Mouse (Mus musculus) kidney, embryonic 15.5 days (tissue): ENCODE results near the gene Mrrf. TPM values are rescaled to one million over a fixed set of nuclear protein-coding genes. Genes with fewer than 3 reads are reported as not detected.

Experiments
- ATAC-seq: fragments of 200-750 bp; cut with Nextera tagmentation; replicated peaks from 2 replicates; pipeline ENCODE4 v1.8.0; 2017; ENCODE audit warnings: moderate TSS enrichment; ENCODE audit not compliant: low FRiP score
- H3K27ac ChIP-seq: fragments of 300-500 bp; sonication (generic); 2 replicates; pipeline ENCODE4 v1.5.1; 2015; ENCODE audit warnings: mild to moderate bottlenecking, inconsistent platforms
- H3K27me3 ChIP-seq: fragments of 300-500 bp; sonication (generic); 2 replicates; pipeline ENCODE4 v1.6.1; 2015; ENCODE audit warnings: inconsistent platforms
- H3K36me3 ChIP-seq: fragments of 300-500 bp; sonication (generic); 2 replicates; pipeline ENCODE4 v1.6.1; 2015; ENCODE audit warnings: inconsistent platforms
- H3K4me1 ChIP-seq: fragments of 300-500 bp; sonication (generic); 2 replicates; pipeline ENCODE4 v1.6.1; 2015; ENCODE audit warnings: inconsistent platforms
- H3K4me2 ChIP-seq: fragments of 300-500 bp; sonication (generic); 2 replicates; pipeline ENCODE4 v1.6.1; 2015; ENCODE audit warnings: moderate library complexity, mild to moderate bottlenecking, inconsistent platforms
- H3K4me3 ChIP-seq: fragments of 300-500 bp; sonication (generic); replicated peaks from 2 replicates; pipeline ENCODE4 v1.5.1; 2015; ENCODE audit warnings: mild to moderate bottlenecking, inconsistent platforms
- H3K9ac ChIP-seq: fragments of 300-500 bp; sonication (generic); 2 replicates; pipeline ENCODE4 v1.6.1; 2015; ENCODE audit warnings: mild to moderate bottlenecking, inconsistent platforms
- H3K9me3 ChIP-seq: fragments of 300-500 bp; sonication (generic); replicated peaks from 2 replicates; pipeline ENCODE4 v1.6.1; 2016; ENCODE audit warnings: inconsistent platforms
- whole genome bisulfite sequencing: fragments of 180-500 bp; shearing (Covaris S2); methylation state at CpG from one replicate; pipeline ENCODE4 v1.1.7; 2015; ENCODE audit warnings: mixed read lengths; 5-methylcytosine and 5-hydroxymethylcytosine counted together
- polyA plus RNA-seq: library from polyadenylated mRNA; unstranded; fragments of >200 nt; fragmentation: Nextera tagmentation; extraction: Ambion mirVana; gene quantifications from 2 replicates; pipeline ENCODE4 v1.2.1, GENCODE M21; 2015

Gene Mrrf
- polyA plus RNA-seq, 1 experiment from 2014 or later: 26.7 TPM

DNA sequence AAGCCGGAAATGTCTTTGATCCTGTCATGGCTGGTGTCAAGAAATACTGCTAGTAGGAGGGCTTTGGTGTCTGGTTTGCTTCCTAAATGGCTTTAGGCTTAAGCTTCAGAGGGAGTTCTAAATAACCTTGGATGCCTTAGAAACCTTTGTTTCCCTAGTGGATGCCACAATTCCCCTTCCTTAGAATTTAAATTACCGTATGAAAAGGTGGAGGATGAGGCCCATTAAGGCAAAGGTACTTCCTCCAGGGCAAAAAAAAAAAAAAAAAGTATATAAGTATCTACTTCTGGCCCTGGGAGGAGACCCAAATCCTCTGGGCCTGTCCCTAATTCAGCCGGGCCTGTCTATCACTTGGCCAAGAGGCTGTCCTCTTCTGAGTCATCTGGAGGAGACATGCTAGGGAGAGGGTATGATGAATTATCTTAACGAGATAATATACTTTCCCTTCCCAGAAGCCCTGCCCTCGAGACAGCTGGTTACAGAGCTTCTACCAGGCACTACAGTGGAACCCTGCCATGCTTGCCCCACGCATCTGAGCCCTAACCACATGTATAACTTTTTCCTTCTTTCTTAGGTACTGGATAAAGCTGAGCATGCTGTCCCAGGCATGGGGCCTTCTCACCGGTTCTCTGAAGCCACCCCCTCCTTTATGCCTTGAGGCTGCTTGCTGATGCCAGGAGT lies 86.1 kb downstream of the Mrrf start:
- H3K4me2 ChIP-seq: no peak overlapping the region
- ATAC-seq: no peak
- H3K4me1 ChIP-seq: peaks cover 10% of the 10 kb centered on the region
- no peak overlapping the region for H3K4me3 ChIP-seq
- no peak overlapping the region for H3K9ac ChIP-seq
- 56% methylated on average over 7 of the region's 7 CpGs for WGBS
- H3K27ac ChIP-seq: no peak overlapping the region
- no peaks in the 10 kb centered on the region for H3K36me3 ChIP-seq
- no peaks in the 10 kb centered on the region for H3K27me3 ChIP-seq
- no peaks in the 10 kb centered on the region for H3K9me3 ChIP-seq

DNA sequence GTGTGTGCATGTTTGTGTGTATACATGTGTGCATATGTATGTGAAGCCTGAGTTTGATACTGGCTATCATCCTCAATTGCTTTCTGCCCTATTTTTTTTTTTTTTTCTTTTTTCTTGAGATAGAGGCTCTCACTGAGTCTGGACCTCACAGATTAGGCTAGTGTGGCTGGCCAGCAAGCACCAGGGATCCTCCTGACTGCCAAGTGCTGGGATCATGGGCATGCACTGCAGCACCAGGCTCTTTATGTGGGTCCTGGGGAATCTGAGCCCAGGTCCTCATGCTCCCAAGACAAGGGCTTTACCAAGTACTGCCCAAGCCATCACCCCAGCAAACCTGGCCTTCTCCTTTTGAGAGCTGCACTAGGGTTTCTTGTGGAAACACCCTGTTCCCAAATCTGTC lies 87.2 kb downstream of the Mrrf start:
- Histone ChIP-seq H3K9me3 (no peaks in the 10 kb centered on the region), H3K36me3 (no peaks in the 10 kb centered on the region), H3K9ac (no peak overlapping the region), H3K27me3 (no peaks in the 10 kb centered on the region), H3K27ac (no peak overlapping the region), H3K4me2 (no peak overlapping the region), H3K4me1 (no peaks in the 10 kb centered on the region), H3K4me3 (no peak overlapping the region)
- ATAC-seq: no peak

DNA sequence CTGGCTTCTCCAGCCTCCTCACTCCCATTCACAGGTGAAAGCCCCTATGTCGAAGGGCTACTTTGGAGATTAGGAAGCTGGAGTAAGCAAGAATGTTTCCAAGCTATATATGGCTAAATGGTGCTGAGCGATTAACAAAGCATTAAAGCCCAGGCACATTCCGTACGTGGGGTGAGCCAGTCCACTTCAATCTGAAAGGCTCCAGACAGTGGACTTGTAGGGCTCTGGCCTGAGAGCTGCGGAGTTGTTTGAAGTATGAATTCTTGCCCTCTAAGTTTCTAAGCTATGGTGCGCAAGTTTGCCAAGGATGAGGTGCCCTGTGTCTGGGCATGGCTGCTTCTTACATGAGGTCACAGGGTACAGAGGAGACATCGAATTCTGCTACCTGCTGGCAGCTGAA lies 88.0 kb downstream of the Mrrf start:
- no peak overlapping the region for H3K27ac ChIP-seq
- no peak for ATAC-seq
- no peak overlapping the region for H3K4me2 ChIP-seq

DNA sequence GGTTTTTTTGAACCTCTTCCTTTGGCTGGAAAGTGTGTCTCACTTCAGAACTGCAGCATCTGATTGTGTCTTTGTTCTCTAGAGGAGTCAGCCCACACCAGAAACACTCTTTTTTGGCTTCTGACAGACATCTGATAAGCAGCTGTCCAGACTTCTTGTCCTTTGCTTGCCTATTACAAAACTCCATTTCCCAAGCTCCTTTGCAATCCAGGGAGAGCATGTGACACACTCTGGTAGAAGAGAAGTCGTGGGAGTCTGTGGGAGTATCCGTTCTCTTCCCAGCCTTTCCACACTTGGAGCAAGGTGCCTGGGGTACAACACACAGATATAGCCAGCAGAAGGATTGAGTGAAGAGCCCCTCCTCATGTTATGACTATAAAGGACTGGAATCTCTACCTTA lies 88.4 kb downstream of the Mrrf start:
- Histone ChIP-seq H3K4me2 (no peak overlapping the region), H3K36me3 (no peaks in the 10 kb centered on the region), H3K27ac (no peak overlapping the region), H3K27me3 (no peaks in the 10 kb centered on the region), H3K9ac (no peak overlapping the region), H3K9me3 (no peaks in the 10 kb centered on the region), H3K4me1 (no peaks in the 10 kb centered on the region), H3K4me3 (no peak overlapping the region)
- ATAC-seq: no peak; the same call in 1 of the 2 replicates
- WGBS: 3% methylated on average over 2 of the region's 2 CpGs

More for the DNA sequence above, 88.0 kb downstream of the Mrrf start:
- Histone ChIP-seq H3K4me3 (no peak overlapping the region), H3K27me3 (no peaks in the 10 kb centered on the region), H3K9ac (no peak overlapping the region), H3K9me3 (no peaks in the 10 kb centered on the region), H3K4me1 (no peaks in the 10 kb centered on the region), H3K36me3 (no peaks in the 10 kb centered on the region)
- 85% methylated on average over 7 of the region's 7 CpGs for WGBS

DNA sequence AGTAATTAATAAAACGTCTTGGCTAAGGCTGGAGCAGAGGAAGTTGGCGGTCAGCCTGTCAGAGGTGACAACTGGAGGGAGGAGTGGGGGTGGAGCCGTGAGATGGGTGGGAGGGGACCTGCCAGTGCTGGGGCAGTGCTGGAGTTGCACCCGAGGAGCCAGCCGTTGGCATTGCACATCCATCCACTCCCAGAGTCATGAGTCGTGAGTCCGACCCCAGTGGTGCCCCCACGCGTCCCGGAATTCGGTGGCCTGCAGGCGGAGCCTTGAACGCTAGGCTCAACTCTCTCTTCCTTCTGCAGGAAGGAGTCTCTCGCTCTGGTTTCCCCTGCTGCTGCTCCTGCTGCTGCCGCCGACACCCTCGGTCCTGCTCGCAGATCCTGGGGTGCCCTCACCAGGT lies 94.2 kb downstream of the Mrrf start, which contains the start of gene Ptgs1:
Gene Ptgs1 (plus strand): TSS at position 61 of the 400 bp plus-strand sequence.
- Histone ChIP-seq H3K36me3 (no peaks in the 10 kb centered on the region), H3K4me2 (peak within 1 kb of the TSS; percentile 93), H3K4me3 (peak within 1 kb of the TSS; percentile 57), H3K27ac (peak within 1 kb of the TSS; percentile 43; the same call in 1 of the 2 replicates), H3K9me3 (no peaks in the 10 kb centered on the region), H3K4me1 (peaks cover 30% of the 10 kb centered on the region), H3K9ac (peak within 1 kb of the TSS; percentile 61), H3K27me3 (no peaks in the 10 kb centered on the region)
- WGBS: under 1% methylated on average over 18 of the region's 18 CpGs
- ATAC-seq: peak; percentile 82

DNA sequence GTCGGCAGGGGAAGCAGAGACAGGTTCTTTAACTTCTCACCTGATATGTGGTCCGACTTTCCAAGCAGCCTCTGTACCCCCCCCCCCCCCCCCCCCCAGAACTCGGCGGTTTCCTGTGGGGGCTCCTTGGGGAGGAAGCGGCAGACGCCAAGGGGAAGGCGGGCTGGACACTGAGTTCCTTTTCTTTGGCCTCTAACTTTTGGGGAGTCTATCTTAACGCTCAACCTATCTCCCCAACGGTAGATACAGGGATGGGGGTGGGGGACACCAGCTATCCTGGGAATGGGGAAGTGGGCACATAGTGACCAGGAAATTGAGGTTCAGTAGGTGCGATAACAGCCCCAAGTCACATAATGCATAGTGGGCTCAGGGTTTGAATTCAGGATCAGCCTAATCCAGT lies 94.8 kb downstream of the Mrrf start:
- ATAC-seq: no peak
- H3K9ac ChIP-seq: peak overlapping the region; percentile 61
- peaks cover 36% of the 10 kb centered on the region for H3K4me1 ChIP-seq
- 22% methylated on average over 9 of the region's 10 CpGs for WGBS
- no peaks in the 10 kb centered on the region for H3K36me3 ChIP-seq
- no peaks in the 10 kb centered on the region for H3K9me3 ChIP-seq
- H3K4me2 ChIP-seq: peak overlapping the region; percentile 93
- no peaks in the 10 kb centered on the region for H3K27me3 ChIP-seq
- 0 out of 2 replicates have a peak overlapping the region, but pooled peaks have one; percentile 43 for H3K27ac ChIP-seq
- H3K4me3 ChIP-seq: peak overlapping the region; percentile 57

DNA sequence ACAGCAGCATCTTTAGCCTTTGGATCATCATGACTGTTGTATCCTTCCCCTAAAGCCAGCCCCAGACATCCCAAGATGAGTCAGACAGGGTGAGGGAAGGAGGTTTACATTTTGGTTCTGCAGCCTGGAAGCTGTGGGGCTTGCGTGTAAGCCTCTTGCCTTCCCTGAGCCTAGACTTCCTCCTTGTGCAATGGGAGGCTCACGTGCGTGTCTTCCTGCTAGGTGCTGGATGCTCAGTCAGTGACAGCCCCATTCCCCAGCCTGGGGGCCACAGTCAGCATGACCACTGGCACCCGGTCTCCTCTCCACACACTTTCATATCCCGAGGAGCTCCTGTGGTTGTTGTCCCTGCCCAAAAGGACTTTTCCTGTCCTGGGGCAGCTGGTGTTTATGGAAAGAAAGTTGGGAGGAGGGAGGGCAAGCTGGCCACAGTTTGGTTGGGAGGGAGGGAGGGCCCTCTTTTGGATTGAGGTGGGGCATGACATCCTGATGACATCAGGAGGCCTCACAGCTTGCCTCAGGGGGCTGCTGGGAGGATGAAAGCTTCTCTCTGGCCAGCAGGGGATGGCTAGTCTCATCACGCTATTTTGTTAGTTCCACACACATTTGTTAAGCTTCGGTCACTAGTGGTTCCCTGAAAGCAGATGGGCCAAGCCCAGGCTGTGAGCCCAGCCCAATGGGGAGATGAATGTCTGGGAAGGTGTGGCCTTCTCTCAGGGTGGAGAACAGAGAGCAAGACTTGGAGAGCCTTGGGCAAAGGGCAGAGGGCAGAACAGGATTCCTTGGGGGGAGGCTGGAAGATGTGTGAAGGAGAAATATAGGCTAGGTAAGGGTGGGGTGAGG lies 98.6 kb downstream of the Mrrf start:
- Histone ChIP-seq H3K4me3 (no peak overlapping the region), H3K4me1 (peaks cover 41% of the 10 kb centered on the region), H3K4me2 (no peak overlapping the region), H3K36me3 (peaks cover 7% of the 10 kb centered on the region; the same call in 1 of the 2 replicates), H3K27me3 (no peaks in the 10 kb centered on the region), H3K9me3 (no peaks in the 10 kb centered on the region), H3K9ac (no peak overlapping the region), H3K27ac (no peak overlapping the region)
- no peak for ATAC-seq
- 63% methylated on average over 7 of the region's 7 CpGs for WGBS

DNA sequence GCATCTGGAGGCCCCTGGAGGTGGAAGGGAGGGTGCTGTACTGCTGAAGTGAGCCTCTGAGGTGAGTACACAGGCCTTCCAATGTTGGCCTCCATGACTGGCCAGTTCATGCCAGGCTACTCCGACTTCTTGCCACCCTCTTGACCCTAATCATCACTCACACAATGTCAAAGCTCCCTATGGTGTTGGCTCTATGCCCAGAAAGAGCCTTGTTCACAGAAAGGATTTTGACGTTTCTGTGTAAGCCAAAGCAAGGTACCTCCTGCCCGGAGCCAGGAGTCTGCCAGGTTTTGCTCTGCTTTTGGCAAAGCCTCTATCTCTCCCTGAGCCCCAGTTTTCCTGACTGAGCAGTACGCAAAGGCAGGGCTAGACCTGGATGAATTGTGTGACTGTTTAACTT lies 99.7 kb downstream of the Mrrf start:
- Histone ChIP-seq H3K27ac (peak overlapping the region; percentile 32; the same call in 1 of the 2 replicates), H3K36me3 (peaks cover 14% of the 10 kb centered on the region), H3K4me2 (no peak overlapping the region), H3K27me3 (no peaks in the 10 kb centered on the region), H3K4me1 (peaks cover 30% of the 10 kb centered on the region), H3K9ac (no peak overlapping the region), H3K9me3 (no peaks in the 10 kb centered on the region), H3K4me3 (no peak overlapping the region)
- WGBS: 45% methylated on average over 4 of the region's 4 CpGs
- ATAC-seq: no peak

DNA sequence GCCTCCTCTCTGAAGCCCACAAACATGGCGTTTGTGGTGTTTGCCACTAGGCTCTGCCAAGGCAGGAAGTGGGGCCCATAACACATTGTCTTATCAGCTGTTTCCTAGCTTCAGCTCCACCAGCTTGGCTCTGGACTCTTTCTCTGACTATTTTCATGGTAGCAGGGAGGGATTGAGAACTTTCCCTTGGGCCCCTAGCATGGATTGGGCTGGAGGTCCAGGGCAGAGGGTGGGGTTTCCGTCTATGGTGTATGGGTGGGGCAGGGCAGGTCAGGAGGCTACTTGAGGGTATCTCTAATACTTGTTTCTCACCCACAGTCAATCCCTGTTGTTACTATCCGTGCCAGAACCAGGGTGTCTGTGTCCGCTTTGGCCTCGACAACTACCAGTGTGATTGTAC lies 100.7 kb downstream of the Mrrf start:
- Histone ChIP-seq H3K4me1 (peaks cover 21% of the 10 kb centered on the region), H3K4me2 (no peak overlapping the region), H3K9ac (no peak overlapping the region), H3K4me3 (no peak overlapping the region), H3K27ac (no peak overlapping the region), H3K36me3 (peaks cover 17% of the 10 kb centered on the region), H3K9me3 (no peaks in the 10 kb centered on the region), H3K27me3 (no peaks in the 10 kb centered on the region)
- 91% methylated on average over 5 of the region's 5 CpGs for WGBS
- ATAC-seq: no peak

DNA sequence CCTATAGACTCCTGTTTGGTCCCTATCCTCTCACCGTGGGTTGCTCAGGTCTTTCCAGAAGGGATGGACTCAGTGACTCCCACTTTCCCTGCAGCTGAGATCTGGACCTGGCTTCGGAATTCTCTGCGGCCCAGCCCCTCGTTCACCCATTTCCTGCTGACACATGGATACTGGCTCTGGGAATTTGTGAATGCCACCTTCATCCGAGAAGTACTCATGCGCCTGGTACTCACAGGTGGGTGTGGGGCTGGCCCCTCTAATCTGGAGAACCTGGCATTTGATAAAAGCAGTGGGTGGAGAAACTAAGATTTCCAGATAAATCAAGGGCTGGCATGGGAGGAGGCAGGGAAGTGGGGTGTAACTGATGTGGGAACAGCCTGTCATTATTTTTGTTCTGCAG lies 101.4 kb downstream of the Mrrf start:
- 83% methylated on average over 6 of the region's 6 CpGs for WGBS
- H3K9me3 ChIP-seq: no peaks in the 10 kb centered on the region
- peaks cover 17% of the 10 kb centered on the region for H3K36me3 ChIP-seq
- H3K4me2 ChIP-seq: no peak overlapping the region
- H3K27ac ChIP-seq: no peak overlapping the region
- no peak for ATAC-seq
- H3K9ac ChIP-seq: no peak overlapping the region
- H3K4me3 ChIP-seq: no peak overlapping the region
- H3K27me3 ChIP-seq: no peaks in the 10 kb centered on the region
- peaks cover 20% of the 10 kb centered on the region for H3K4me1 ChIP-seq

DNA sequence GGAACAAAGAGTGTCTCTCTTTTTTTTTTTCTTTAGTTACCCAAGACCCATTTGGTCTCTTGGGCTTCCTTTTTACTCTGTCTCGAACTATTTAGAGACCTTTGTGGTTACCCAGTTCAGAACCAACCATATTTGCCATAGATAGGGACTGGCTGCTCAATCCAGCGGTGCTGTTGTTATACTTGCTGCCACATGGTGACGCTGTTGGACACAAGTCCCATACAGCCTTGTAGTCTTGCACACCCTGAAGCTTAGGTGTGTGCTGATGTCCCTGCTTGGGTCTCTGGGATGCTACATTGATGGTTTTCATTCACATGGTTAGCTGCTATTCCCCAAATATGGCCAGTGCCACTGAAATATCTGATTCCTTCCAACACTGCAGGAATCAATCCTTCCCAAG lies 102.3 kb downstream of the Mrrf start:
- 79% methylated on average over 3 of the region's 3 CpGs for WGBS
- Histone ChIP-seq H3K4me2 (no peak overlapping the region), H3K4me3 (no peak overlapping the region), H3K27ac (no peak overlapping the region), H3K9me3 (no peaks in the 10 kb centered on the region), H3K36me3 (peaks cover 22% of the 10 kb centered on the region), H3K9ac (no peak overlapping the region), H3K4me1 (peaks cover 20% of the 10 kb centered on the region), H3K27me3 (no peaks in the 10 kb centered on the region)
- no peak for ATAC-seq

DNA sequence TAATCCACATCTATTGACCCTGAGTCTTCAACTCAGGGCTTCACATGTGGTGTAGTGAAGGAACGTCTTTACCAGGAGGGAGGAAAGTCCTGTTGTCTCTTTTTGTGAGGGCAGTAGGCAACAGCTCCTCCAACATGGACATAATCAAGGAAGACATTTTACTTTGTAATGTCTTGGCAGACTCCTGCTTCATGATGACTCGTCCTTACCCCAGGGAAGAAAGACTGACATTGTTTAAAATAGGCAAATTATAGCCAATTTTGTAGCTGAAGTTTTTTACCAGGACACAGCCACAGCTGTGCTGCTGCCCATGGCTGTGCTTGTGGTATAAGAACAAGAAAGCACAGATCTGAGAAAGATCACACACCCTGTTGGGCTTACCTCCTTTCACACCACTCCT lies 102.8 kb downstream of the Mrrf start:
- peaks cover 22% of the 10 kb centered on the region for H3K36me3 ChIP-seq
- ATAC-seq: no peak
- WGBS: 87% methylated on average over 2 of the region's 2 CpGs

More for the DNA sequence above, 102.8 kb downstream of the Mrrf start:
- Histone ChIP-seq H3K9me3 (no peaks in the 10 kb centered on the region), H3K9ac (no peak overlapping the region), H3K4me1 (peaks cover 20% of the 10 kb centered on the region), H3K4me3 (no peak overlapping the region), H3K4me2 (no peak overlapping the region), H3K27ac (no peak overlapping the region), H3K27me3 (no peaks in the 10 kb centered on the region)
